Mouse (Mus musculus) embryonic facial prominence, embryonic 14.5 days (tissue): ENCODE measurements at regions not wholly inside any gene's neighbourhood (a gene's known extent, or its start where the extent isn't known, plus 50 kb on each side); places are given as distances from the start of the nearest gene placed in this dataset.

Experiments
- ATAC-seq: fragments of 200-750 bp; cut with Nextera tagmentation; 2 replicates; pipeline ENCODE4 v1.8.0; 2017; ENCODE audit warnings: low read depth, moderate number of reproducible peaks, moderate TSS enrichment
- DNase-seq: peaks from one replicate; pipeline ENCODE4 v3.0.0-alpha.2; 2015; ENCODE audit warnings: low spot score
- H3K27ac ChIP-seq: fragments of 300-500 bp; sonication (generic); replicated peaks from 2 replicates; pipeline ENCODE4 v1.5.1; 2014; ENCODE audit warnings: low read depth, mild to moderate bottlenecking, low read length, moderate library complexity
- H3K27me3 ChIP-seq: fragments of 300-500 bp; sonication (generic); replicated peaks from 2 replicates; pipeline ENCODE4 v1.6.1; 2014; ENCODE audit warnings: low read length; ENCODE audit not compliant: control insufficient read depth, insufficient read depth
- H3K36me3 ChIP-seq: fragments of 300-500 bp; sonication (generic); 2 replicates; pipeline ENCODE4 v1.6.1; 2014; ENCODE audit warnings: low read length, mixed read lengths; ENCODE audit not compliant: control insufficient read depth, insufficient read depth
- H3K4me1 ChIP-seq: fragments of 300-500 bp; sonication (generic); 2 replicates; pipeline ENCODE4 v1.6.1; 2014; ENCODE audit warnings: antibody characterized with exemption, low read length; ENCODE audit not compliant: control insufficient read depth, insufficient read depth
- H3K4me2 ChIP-seq: fragments of 300-500 bp; sonication (generic); 2 replicates; pipeline ENCODE4 v1.6.1; 2014; ENCODE audit warnings: low read depth, mild to moderate bottlenecking, low read length, moderate library complexity, mixed read lengths
- H3K4me3 ChIP-seq: fragments of 300-500 bp; sonication (generic); 2 replicates; pipeline ENCODE4 v1.5.1; 2014; ENCODE audit warnings: low read depth, mild to moderate bottlenecking, low read length
- H3K9ac ChIP-seq: fragments of 300-500 bp; sonication (generic); 2 replicates; pipeline ENCODE4 v1.6.1; 2014; ENCODE audit warnings: low read depth, mild to moderate bottlenecking, low read length, moderate library complexity, mixed read lengths
- H3K9me3 ChIP-seq: fragments of 300-500 bp; sonication (generic); 2 replicates; pipeline ENCODE4 v1.6.1; 2016; ENCODE audit warnings: low read length; ENCODE audit not compliant: control insufficient read depth
- WGBS: fragments of 180-500 bp; shearing (Covaris S2); extraction: QIAGEN DNeasy Blood & Tissue Kit; methylation state at CpG from one replicate; pipeline ENCODE4 v1.1.7; 2014; 5-methylcytosine and 5-hydroxymethylcytosine counted together

DNA sequence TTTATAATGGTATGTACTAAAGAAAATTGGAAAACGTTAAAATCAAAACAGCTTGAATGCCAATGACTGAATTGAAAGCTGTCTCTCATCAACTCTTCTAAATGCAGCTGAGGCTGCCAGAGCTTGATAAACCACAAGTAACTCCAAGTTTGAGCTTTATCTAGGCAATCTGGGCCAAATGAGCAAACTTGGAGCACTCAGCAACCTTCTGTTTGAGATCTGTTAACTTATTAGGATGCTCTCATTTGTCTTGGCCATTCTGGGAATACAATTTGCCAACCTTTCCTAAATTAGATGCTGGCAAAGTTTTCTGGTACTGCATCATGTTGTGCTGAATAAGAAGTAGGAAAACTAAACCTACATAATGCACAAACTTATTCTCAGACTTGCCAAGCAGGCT is 55.6 kb upstream of the Tmem196 start:
- no peaks in the 10 kb centered on the region for H3K9me3 ChIP-seq
- no peak overlapping the region for H3K9ac ChIP-seq
- no peaks in the 10 kb centered on the region for H3K36me3 ChIP-seq
- no peak for ATAC-seq
- H3K4me3 ChIP-seq, result no peak overlapping the region
- no peak overlapping the region for H3K27ac ChIP-seq
- no peak overlapping the region for H3K4me2 ChIP-seq
- no peaks in the 10 kb centered on the region for H3K4me1 ChIP-seq
- H3K27me3 ChIP-seq, result no peaks in the 10 kb centered on the region
- peak; percentile 56 for DNase-seq
- WGBS, result 33% methylated on average over 1 of the region's 1 CpGs
